Mouse (Mus musculus) forelimb bud, embryonic 11.5 days (tissue): Measurements from ENCODE around the gene Pde4c.

Experiments used
- DNase-seq: peaks from one replicate; pipeline ENCODE4 v3.0.0-alpha.2; 2012; ENCODE audit warnings: low read depth, low spot score

The Pde4c gene

GRCm38 (mm10) chr8:70766571-70767440, 43.3 kb downstream of the Pde4c start:
- DNase-seq = peak; percentile 78

GRCm38 (mm10) chr8:70767503-70767902, 44.0 kb downstream of the Pde4c start:
- DNase-seq = no peak

GRCm38 (mm10) chr8:70768231-70768776, 44.8 kb downstream of the Pde4c start:
- DNase-seq = no peak

GRCm38 (mm10) chr8:70768956-70769355, 45.4 kb downstream of the Pde4c start:
- DNase-seq = no peak

GRCm38 (mm10) chr8:70769359-70769758, 45.8 kb downstream of the Pde4c start:
- DNase-seq = peak; percentile 98

- DNase-seq = no peak
Measured at GRCm38 (mm10) chr8:70769858-70770257, 46.3 kb downstream of the Pde4c start.

- DNase-seq = no peak
Measured at GRCm38 (mm10) chr8:70770748-70771147, 47.2 kb downstream of the Pde4c start.

GRCm38 (mm10) chr8:70771217-70771616, 47.7 kb downstream of the Pde4c start:
- no peak for DNase-seq

- DNase-seq = no peak
Measured at GRCm38 (mm10) chr8:70772075-70772474, 48.6 kb downstream of the Pde4c start.

GRCm38 (mm10) chr8:70772890-70773289, 49.4 kb downstream of the Pde4c start:
- DNase-seq = no peak

- DNase-seq = no peak
Measured at GRCm38 (mm10) chr8:70773410-70773809, 49.9 kb downstream of the Pde4c start.

GRCm38 (mm10) chr8:70773833-70774232, 50.3 kb downstream of the Pde4c start:
- no peak for DNase-seq

GRCm38 (mm10) chr8:70774740-70775139, 51.2 kb downstream of the Pde4c start:
- DNase-seq = no peak

GRCm38 (mm10) chr8:70775227-70775626, 51.7 kb downstream of the Pde4c start:
- no peak for DNase-seq

GRCm38 (mm10) chr8:70775851-70776495, 52.5 kb downstream of the Pde4c start:
- no peak for DNase-seq

GRCm38 (mm10) chr8:70776496-70777444, 53.2 kb downstream of the Pde4c start, which contains the start of gene Pik3r2:
Gene Pik3r2 (minus strand): TSS chr8:70776713.
- DNase-seq = peak; percentile 97

GRCm38 (mm10) chr8:70780093-70780492, 56.6 kb downstream of the Pde4c start:
- no peak for DNase-seq

GRCm38 (mm10) chr8:70786291-70787050, 63.0 kb downstream of the Pde4c start:
- DNase-seq = no peak

GRCm38 (mm10) chr8:70787051-70787445, 63.5 kb downstream of the Pde4c start:
- no peak for DNase-seq

- peak; percentile 60 for DNase-seq
Measured at GRCm38 (mm10) chr8:70787941-70788667, 64.6 kb downstream of the Pde4c start.
